In the genomic region with DNA sequence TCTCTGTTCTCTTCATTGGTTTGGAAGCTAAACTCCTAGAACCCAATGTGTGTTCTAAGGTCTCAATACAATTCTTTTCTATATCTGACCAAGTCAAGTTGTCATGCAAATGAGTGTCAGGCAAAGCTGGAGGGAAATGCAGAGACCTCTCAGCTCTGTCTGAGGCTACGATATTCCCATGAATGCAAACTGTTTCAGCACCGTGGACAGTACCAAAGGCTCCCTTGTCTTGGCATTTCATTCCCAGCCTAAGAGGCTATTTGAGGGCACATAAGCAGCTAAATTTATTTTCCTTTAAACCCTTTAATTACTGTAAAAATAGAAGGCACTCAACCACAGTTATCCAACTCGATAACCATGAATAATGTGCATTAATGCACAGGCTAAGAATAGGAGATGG, we compare ENCODE assay signal across 12 mouse cellular contexts.
DNase-seq lines count a peak whose midpoint lies in the region; ATAC-seq and TF ChIP-seq lines count a peak whose summit lies in the region.
"Had no signal": no experiment of that assay in that cellular context is flagged by ENCODE, and none has a peak within 500 bp of the region (broad histone marks: within the 10 kb centered on the region; RNA-seq: fewer than 3 reads in every experiment).

No protein-coding gene starts in this region.

- H3K9me3 ChIP-seq in ES-E14 (ENCODE audit: control insufficient read depth, insufficient read depth, low read depth, low read length) = no peaks in the 10 kb centered on the region
- no peaks in the 10 kb centered on the region for H3K9me3 ChIP-seq in embryonic facial prominence, embryonic 14.5 days (ENCODE audit: control insufficient read depth, low read length)
- H3K9me3 ChIP-seq: midbrain, embryonic 12.5 days had no signal

- no peaks in the 10 kb centered on the region for H3K27me3 ChIP-seq in embryonic facial prominence, embryonic 14.5 days (replicated peaks; ENCODE audit: control insufficient read depth, insufficient read depth, low read length)
- H3K27me3 ChIP-seq: midbrain, embryonic 12.5 days had no signal

- H3K4me1 ChIP-seq in ES-E14 (ENCODE audit: control insufficient read depth in 2 of 2, insufficient read depth in 2 of 2, low read length in 2 of 2, poor library complexity in 1 of 2) = no peaks in the 10 kb centered on the region
- no peaks in the 10 kb centered on the region for H3K4me1 ChIP-seq in embryonic facial prominence, embryonic 14.5 days (ENCODE audit: control insufficient read depth, insufficient read depth, low read length)
- H3K4me1 ChIP-seq: midbrain, embryonic 12.5 days had no signal

- no peaks in the 10 kb centered on the region for H3K36me3 ChIP-seq in ES-E14 (ENCODE audit: control insufficient read depth, insufficient read depth, low read length, poor library complexity, severe bottlenecking)
- H3K36me3 ChIP-seq in embryonic facial prominence, embryonic 14.5 days (ENCODE audit: control insufficient read depth, insufficient read depth, low read length) = no peaks in the 10 kb centered on the region
- H3K36me3 ChIP-seq: midbrain, embryonic 12.5 days had no signal

- no peak overlapping the region for H3K4me3 ChIP-seq in ES-E14 (ENCODE audit: insufficient read depth in 1 of 2, low read depth in 1 of 2, low read length in 2 of 2, poor library complexity in 1 of 2, severe bottlenecking in 1 of 2)
- no peak overlapping the region for H3K4me3 ChIP-seq in embryonic facial prominence, embryonic 14.5 days (ENCODE audit: low read depth, low read length)
- H3K4me3 ChIP-seq: erythroblast, embryonic 14.5 days; midbrain, embryonic 12.5 days had no signal

- H3K27ac ChIP-seq in ES-E14 (ENCODE audit: insufficient read depth, low read depth, low read length, poor library complexity, severe bottlenecking) = no peak overlapping the region
- no peak overlapping the region for H3K27ac ChIP-seq in embryonic facial prominence, embryonic 14.5 days (replicated peaks; ENCODE audit: low read depth, low read length)
- H3K27ac ChIP-seq: midbrain, embryonic 12.5 days had no signal

- H3K9ac ChIP-seq in ES-E14 (ENCODE audit: insufficient read depth, low read depth, low read length, poor library complexity, severe bottlenecking) = no peak overlapping the region
- no peak overlapping the region for H3K9ac ChIP-seq in embryonic facial prominence, embryonic 14.5 days (ENCODE audit: low read depth, low read length)
- H3K9ac ChIP-seq: midbrain, embryonic 12.5 days had no signal

- ATAC-seq in embryonic facial prominence, embryonic 14.5 days (ENCODE audit: low read depth) = no peak

- 30% methylated on average over 3 of the region's 3 CpGs for WGBS in embryonic facial prominence, embryonic 14.5 days

- in situ Hi-C loops in ES-E14 (cut with MboI; ENCODE audit: low sequenced_read_pairs in 2 of 2, unreplicated experiment in 2 of 2) = loop anchor here in 1 of 2 experiments (25.0 kb wide), 1 partner anchor 836 kb away; no protein-coding TSS in a partner anchor

- peak; percentile 63 for DNase-seq in kidney, postnatal 10 days
- no peak for DNase-seq in kidney, adult 11 months
- peak; percentile 2 for DNase-seq in 416B (ENCODE audit: low read depth)
- DNase-seq in ES-E14 (ENCODE audit: low read depth, low spot score) = peak; percentile 41
- DNase-seq in embryonic facial prominence, embryonic 14.5 days (ENCODE audit: low spot score) = peak; percentile 68
- no peak for DNase-seq in layer of hippocampus, adult 11-12 months (ENCODE audit: low spot score)
- no peak for DNase-seq in spleen, postnatal 10 days (ENCODE audit: low spot score in 2 of 2)
- DNase-seq: cerebellum, adult 11 months; right cerebral cortex, postnatal 14 days; thymus, postnatal 25 days had no signal

- no peak overlapping the region for H3K4me2 ChIP-seq in embryonic facial prominence, embryonic 14.5 days (ENCODE audit: low read depth, low read length)
- H3K4me2 ChIP-seq: midbrain, embryonic 12.5 days had no signal

TF ChIP-seq in ES-E14, 5 proteins besides CTCF, POLR2A, EP300 and RAD21:
- TF ChIP-seq CHD2 (IDR thresholded peaks at IDR 0.05; ENCODE audit: low read depth, low read length) (no peak), HCFC1 (IDR thresholded peaks at IDR 0.05; ENCODE audit: borderline replicate concordance, insufficient read depth, low read length) (no peak), MAFK (IDR thresholded peaks at IDR 0.05; ENCODE audit: insufficient read depth, low read depth, low read length) (no peak), ZC3H11A (IDR thresholded peaks at IDR 0.05; ENCODE audit: borderline replicate concordance, low read depth, low read length) (no peak), ZNF384 (IDR thresholded peaks at IDR 0.05; ENCODE audit: low read depth, low read length) (no peak)

Comparison
In these comparisons a context has a peak if more than half of its experiments do, and no peak if none do; other contexts are left out.
1. DNase-seq: peak in kidney, postnatal 10 days (single experiment), 416B (single experiment), ES-E14 (single experiment) and embryonic facial prominence, embryonic 14.5 days (single experiment); none in kidney, adult 11 months (single experiment), layer of hippocampus, adult 11-12 months (single experiment) and spleen, postnatal 10 days (0 of 2).